Comparison of ENCODE assay signal across 15 mouse cellular contexts in genomic region chr19:46028747-46029320, GRCm38 (mm10). TPM values are rescaled to one million over a fixed set of nuclear protein-coding genes. Genes with fewer than 3 reads are reported as not detected.
DNase-seq lines count a peak whose midpoint lies in the region; ATAC-seq and TF ChIP-seq lines count a peak whose summit lies in the region.
"Had no signal": no experiment of that assay in that cellular context is flagged by ENCODE, and none has a peak within 500 bp of the region (broad histone marks: within the 10 kb centered on the region; RNA-seq: fewer than 3 reads in every experiment).

No protein-coding gene starts in this region.

- peaks cover 27% of the 10 kb centered on the region for H3K36me3 ChIP-seq in forebrain, postnatal 0 days (ENCODE audit: insufficient read depth)
- peaks cover 22% of the 10 kb centered on the region for H3K36me3 ChIP-seq in forebrain, embryonic 16.5 days (ENCODE audit: control insufficient read depth, insufficient read depth)
- H3K36me3 ChIP-seq in liver, embryonic 14.5 days (replicated peaks; ENCODE audit: control insufficient read depth, insufficient read depth, low read depth), result peaks cover 19% of the 10 kb centered on the region

- H3K4me2 ChIP-seq in forebrain, postnatal 0 days (ENCODE audit: low read depth), result no peak overlapping the region
- no peak overlapping the region for H3K4me2 ChIP-seq in forebrain, embryonic 16.5 days (ENCODE audit: low read length)
- no peak overlapping the region for H3K4me2 ChIP-seq in liver, embryonic 14.5 days (ENCODE audit: low read depth)
- H3K4me2 ChIP-seq: embryonic facial prominence, embryonic 15.5 days; liver, embryonic 13.5 days had no signal

- no peak overlapping the region for H3K4me3 ChIP-seq in forebrain, postnatal 0 days (ENCODE audit: low read depth, low read length)
- H3K4me3 ChIP-seq in forebrain, embryonic 16.5 days (replicated peaks; ENCODE audit: low read length), result no peak overlapping the region
- H3K4me3 ChIP-seq in liver, embryonic 14.5 days (ENCODE audit: insufficient read depth in 1 of 2, low read depth in 2 of 2, low read length in 2 of 2), result no peak overlapping the region
- H3K4me3 ChIP-seq: embryonic facial prominence, embryonic 15.5 days; liver, embryonic 13.5 days; midbrain, embryonic 10.5 days had no signal

- TF ChIP-seq EP300 in liver, embryonic 14.5 days (IDR thresholded peaks at IDR 0.05; ENCODE audit: low read depth), result no peak

- DNase-seq in forebrain, postnatal 0 days, result no peak
- DNase-seq in liver, embryonic 14.5 days (ENCODE audit: low read depth in 3 of 3, low spot score in 3 of 3), result no peak
- DNase-seq in liver (no peak), ES-CJ7 (ENCODE audit: low read depth, low spot score) (peak; percentile 86)
- DNase-seq in urinary bladder, adult 18-20 months (ENCODE audit: low spot score in 2 of 2), result no peak
- DNase-seq in cerebellum, postnatal 4 days (ENCODE audit: low spot score in 2 of 2), result no peak
- DNase-seq: adrenal gland, postnatal 10 days; cerebellum, adult 8-10 months; liver, embryonic 13.5 days; thymus, adult 2 months had no signal

- no peak overlapping the region for H3K27ac ChIP-seq in forebrain, postnatal 0 days (ENCODE audit: low read depth, low read length)
- H3K27ac ChIP-seq in forebrain, embryonic 16.5 days (ENCODE audit: low read length), result no peak overlapping the region
- H3K27ac ChIP-seq in liver, embryonic 14.5 days, result no peak overlapping the region
- H3K27ac ChIP-seq: embryonic facial prominence, embryonic 15.5 days; midbrain, embryonic 10.5 days had no signal

- H3K27me3 ChIP-seq in forebrain, postnatal 0 days (ENCODE audit: insufficient read depth, low read length), result no peaks in the 10 kb centered on the region
- H3K27me3 ChIP-seq in forebrain, embryonic 16.5 days (replicated peaks; ENCODE audit: control insufficient read depth, insufficient read depth, low read length), result no peaks in the 10 kb centered on the region
- H3K27me3 ChIP-seq in liver, embryonic 14.5 days (ENCODE audit: control insufficient read depth, insufficient read depth, low read length), result no peaks in the 10 kb centered on the region
- H3K27me3 ChIP-seq: embryonic facial prominence, embryonic 15.5 days; liver, embryonic 13.5 days had no signal

- no peaks in the 10 kb centered on the region for H3K4me1 ChIP-seq in forebrain, postnatal 0 days (ENCODE audit: insufficient read depth)
- no peaks in the 10 kb centered on the region for H3K4me1 ChIP-seq in forebrain, embryonic 16.5 days (replicated peaks; ENCODE audit: control insufficient read depth, insufficient read depth, low read length)
- peaks cover 0 to 4% of the 10 kb centered on the region in 2 experiments; a peak in 3 of 4 replicates for H3K4me1 ChIP-seq in liver, embryonic 14.5 days (replicated peaks; ENCODE audit: control insufficient read depth in 2 of 2, insufficient read depth in 2 of 2, low read length in 1 of 2)

- ATAC-seq in forebrain, postnatal 0 days, result no peak
- ATAC-seq in forebrain, embryonic 16.5 days, result no peak
- ATAC-seq in liver, embryonic 14.5 days (ENCODE audit: insufficient read depth), result no peak
- ATAC-seq in megakaryocyte progenitor cell, adult 5-6 weeks (replicated peaks; ENCODE audit: poor library complexity), result peak; percentile 56; the same call in 1 of the 2 replicates
- ATAC-seq: inflammation-experienced regulatory T-cells, adult 6 months had no signal

- no peaks in the 10 kb centered on the region for H3K9me3 ChIP-seq in forebrain, postnatal 0 days (ENCODE audit: low read length)
- 0 out of 2 replicates have a peak, but pooled peaks cover 2% of the 10 kb centered on the region for H3K9me3 ChIP-seq in forebrain, embryonic 16.5 days (ENCODE audit: control insufficient read depth, low read length)
- no peaks in the 10 kb centered on the region for H3K9me3 ChIP-seq in liver, embryonic 14.5 days (ENCODE audit: control insufficient read depth, low read length)
- H3K9me3 ChIP-seq: liver, embryonic 13.5 days had no signal

- 75% methylated on average over 11 of the region's 11 CpGs for WGBS in forebrain, postnatal 0 days
- WGBS in forebrain, embryonic 16.5 days, result 76% methylated on average over 11 of the region's 11 CpGs
- 63% methylated on average over 11 of the region's 11 CpGs for WGBS in liver, embryonic 14.5 days (ENCODE audit: insufficient replicate concordance)

- H3K9ac ChIP-seq in forebrain, postnatal 0 days, result no peak overlapping the region
- no peak overlapping the region for H3K9ac ChIP-seq in forebrain, embryonic 16.5 days (replicated peaks; ENCODE audit: low read depth, low read length)
- no peak overlapping the region for H3K9ac ChIP-seq in liver, embryonic 14.5 days (replicated peaks)
- H3K9ac ChIP-seq: embryonic facial prominence, embryonic 15.5 days; liver, embryonic 13.5 days had no signal

- peak; percentile 41 for TF ChIP-seq CTCF in forebrain, postnatal 0 days (IDR thresholded peaks at IDR 0.05; ENCODE audit: low read depth)
- peak; percentile 64 for TF ChIP-seq CTCF in liver, embryonic 14.5 days (IDR thresholded peaks at IDR 0.05; ENCODE audit: low read depth)

RNA-seq across cellular contexts. Expression of gene Pprc1, which starts 15.9 kb away (rescaled TPM):
- 10.6 and 11.2 TPM in 2 replicates for total RNA-seq in forebrain, postnatal 0 days (2014; rRNA removed)
- polyA plus RNA-seq in forebrain, postnatal 0 days (2015; fragmentation: Nextera tagmentation; extraction: Ambion mirVana), result 9.0 and 11.3 TPM in 2 replicates
- polyA plus RNA-seq in forebrain, embryonic 16.5 days (2015; fragmentation: Nextera tagmentation; extraction: Ambion mirVana), result 21.8 and 25.9 TPM in 2 replicates
- polyA plus RNA-seq in liver, embryonic 14.5 days (2012; rRNA removed), result 17.5 and 19.4 TPM in 2 replicates
- polyA plus RNA-seq in liver, embryonic 14.5 days (2014; fragmentation: Nextera tagmentation; extraction: Ambion mirVana), result 25.0 and 28.0 TPM in 2 replicates
- 56.6 and 59.6 TPM in 2 replicates for total RNA-seq in megakaryocyte progenitor cell, adult 5-6 weeks (2015)
- 20.7 and 26.0 TPM in 2 replicates for total RNA-seq in megakaryocyte progenitor cell, adult 5-6 weeks (2017)

RNA-seq across cellular contexts. Expression of gene Ldb1, which starts 16.2 kb away (rescaled TPM):
- 140 and 162 TPM in 2 replicates for total RNA-seq in forebrain, postnatal 0 days (2014; rRNA removed)
- 82.6 and 90.4 TPM in 2 replicates for polyA plus RNA-seq in forebrain, postnatal 0 days (2015; fragmentation: Nextera tagmentation; extraction: Ambion mirVana)
- 120 and 130 TPM in 2 replicates for polyA plus RNA-seq in forebrain, embryonic 16.5 days (2015; fragmentation: Nextera tagmentation; extraction: Ambion mirVana)
- polyA plus RNA-seq in liver, embryonic 14.5 days (2012; rRNA removed), result 129 and 132 TPM in 2 replicates
- 22.8 and 29.0 TPM in 2 replicates for polyA plus RNA-seq in liver, embryonic 14.5 days (2014; fragmentation: Nextera tagmentation; extraction: Ambion mirVana)
- total RNA-seq in megakaryocyte progenitor cell, adult 5-6 weeks (2015), result 67.8 and 83.7 TPM in 2 replicates
- 80.5 and 109 TPM in 2 replicates for total RNA-seq in megakaryocyte progenitor cell, adult 5-6 weeks (2017)

RNA-seq across cellular contexts. Expression of gene Hps6, which starts 25.5 kb away (rescaled TPM):
- 5.3 and 7.0 TPM in 2 replicates for total RNA-seq in forebrain, postnatal 0 days (2014; rRNA removed)
- polyA plus RNA-seq in forebrain, postnatal 0 days (2015; fragmentation: Nextera tagmentation; extraction: Ambion mirVana), result 3.6 and 4.6 TPM in 2 replicates
- polyA plus RNA-seq in forebrain, embryonic 16.5 days (2015; fragmentation: Nextera tagmentation; extraction: Ambion mirVana), result 3.4 and 3.7 TPM in 2 replicates
- polyA plus RNA-seq in liver, embryonic 14.5 days (2012; rRNA removed), result 0.96 and 1.2 TPM in 2 replicates
- polyA plus RNA-seq in liver, embryonic 14.5 days (2014; fragmentation: Nextera tagmentation; extraction: Ambion mirVana), result 1.3 and 1.4 TPM in 2 replicates
- 0.49 and 1.1 TPM in 2 replicates for total RNA-seq in megakaryocyte progenitor cell, adult 5-6 weeks (2015)
- 5.9 and 7.1 TPM in 2 replicates for total RNA-seq in megakaryocyte progenitor cell, adult 5-6 weeks (2017)

RNA-seq across cellular contexts. Expression of gene Armh3, which starts 30.5 kb away (rescaled TPM):
- total RNA-seq in forebrain, postnatal 0 days (2014; rRNA removed), result 17.5 and 22.5 TPM in 2 replicates
- polyA plus RNA-seq in forebrain, postnatal 0 days (2015; fragmentation: Nextera tagmentation; extraction: Ambion mirVana), result 18.7 and 20.9 TPM in 2 replicates
- 23.8 and 25.3 TPM in 2 replicates for polyA plus RNA-seq in forebrain, embryonic 16.5 days (2015; fragmentation: Nextera tagmentation; extraction: Ambion mirVana)
- 2.0 and 2.2 TPM in 2 replicates for polyA plus RNA-seq in liver, embryonic 14.5 days (2012; rRNA removed)
- 2.6 and 2.8 TPM in 2 replicates for polyA plus RNA-seq in liver, embryonic 14.5 days (2014; fragmentation: Nextera tagmentation; extraction: Ambion mirVana)
- 11.3 and 11.8 TPM in 2 replicates for total RNA-seq in megakaryocyte progenitor cell, adult 5-6 weeks (2015)
- 5.3 and 9.0 TPM in 2 replicates for total RNA-seq in megakaryocyte progenitor cell, adult 5-6 weeks (2017)

RNA-seq across cellular contexts. Expression of gene Nolc1, which starts 46.8 kb away (rescaled TPM):
- total RNA-seq in forebrain, postnatal 0 days (2014; rRNA removed), result 38.0 and 51.6 TPM in 2 replicates
- 49.7 and 67.3 TPM in 2 replicates for polyA plus RNA-seq in forebrain, postnatal 0 days (2015; fragmentation: Nextera tagmentation; extraction: Ambion mirVana)
- 79.5 and 80.8 TPM in 2 replicates for polyA plus RNA-seq in forebrain, embryonic 16.5 days (2015; fragmentation: Nextera tagmentation; extraction: Ambion mirVana)
- 36.6 and 63.9 TPM in 2 replicates for polyA plus RNA-seq in liver, embryonic 14.5 days (2012; rRNA removed)
- polyA plus RNA-seq in liver, embryonic 14.5 days (2014; fragmentation: Nextera tagmentation; extraction: Ambion mirVana), result 55.0 and 58.2 TPM in 2 replicates
- 88.6 and 94.0 TPM in 2 replicates for total RNA-seq in megakaryocyte progenitor cell, adult 5-6 weeks (2015)
- total RNA-seq in megakaryocyte progenitor cell, adult 5-6 weeks (2017), result 180 and 221 TPM in 2 replicates
